Mouse (Mus musculus): Measurements from ENCODE around the gene Slc25a22. TPM values are rescaled to one million over a fixed set of nuclear protein-coding genes. Genes with fewer than 3 reads are reported as not detected.

Slc25a22 gene
- total RNA-seq, 2 experiments from 2014 or later, result 351 to 355 TPM

DNA sequence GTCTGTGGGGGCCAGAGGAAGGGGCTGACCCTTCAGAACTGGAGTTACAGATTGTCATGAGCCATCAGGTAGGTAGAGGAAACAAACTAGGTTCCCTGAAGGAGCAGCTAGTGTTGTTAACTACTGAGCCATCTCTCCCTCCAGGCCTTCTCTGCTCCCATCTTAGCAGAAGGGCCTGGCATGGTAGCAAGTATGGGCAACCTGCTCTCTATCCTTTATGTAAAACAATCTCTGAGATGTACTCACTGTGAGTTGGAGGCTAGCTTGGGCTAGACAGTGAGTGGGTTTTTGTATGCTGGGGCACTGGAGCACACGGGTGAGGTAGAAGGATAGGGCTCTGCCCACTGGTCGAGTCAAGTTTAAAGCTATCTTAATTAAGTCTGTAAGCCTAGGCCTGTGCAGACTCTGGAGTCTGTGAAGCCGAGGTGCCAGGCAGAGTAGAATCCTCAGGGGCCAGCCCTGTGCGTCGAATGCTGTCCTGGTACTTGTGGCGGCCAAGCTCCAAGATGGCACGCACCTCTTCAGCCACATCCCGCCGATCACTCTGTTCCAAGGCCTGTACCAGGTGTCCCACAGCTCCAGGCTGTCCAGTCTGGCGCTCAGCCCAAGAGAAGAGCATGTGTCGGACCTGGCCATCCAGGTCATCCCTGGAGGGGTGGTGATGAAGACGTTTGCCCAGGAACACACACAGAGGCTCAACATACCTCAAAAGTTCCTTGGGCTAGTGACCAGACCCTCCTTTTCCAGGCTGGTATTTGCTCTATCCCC is 693 bp upstream of the Slc25a22 start:
- DNase-seq (ENCODE audit: extremely low spot score in 1 of 2, low spot score in 1 of 2), result peak in 1 of 2 experiments; percentile 2

DNA sequence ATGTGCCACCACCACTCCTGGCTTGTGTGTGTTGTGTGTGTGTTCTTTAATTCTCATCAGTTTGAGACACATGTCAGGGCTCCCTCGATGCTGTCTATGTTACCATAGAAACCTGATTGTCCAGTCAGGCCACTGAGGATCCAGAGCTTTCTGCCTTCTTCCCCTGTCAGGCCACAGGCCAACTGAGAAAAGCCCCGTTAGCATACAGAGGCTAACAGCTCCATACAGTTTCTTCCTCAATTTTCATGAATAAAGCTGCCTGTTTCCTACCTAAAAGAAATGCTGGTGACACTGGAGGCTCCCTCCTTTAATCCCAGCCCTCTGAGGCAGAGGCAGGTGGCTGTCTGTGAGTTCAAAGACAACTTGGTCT is 1.2 kb downstream of the Slc25a22 start:
- no peak for DNase-seq (ENCODE audit: extremely low spot score in 1 of 2, low spot score in 1 of 2)

- peak in 1 of 2 experiments; percentile 2 for DNase-seq (ENCODE audit: extremely low spot score in 1 of 2, low spot score in 1 of 2)
Observed at GRCm38 (mm10) chr7:141435856-141436522, 1.7 kb downstream of the Slc25a22 start.

DNA sequence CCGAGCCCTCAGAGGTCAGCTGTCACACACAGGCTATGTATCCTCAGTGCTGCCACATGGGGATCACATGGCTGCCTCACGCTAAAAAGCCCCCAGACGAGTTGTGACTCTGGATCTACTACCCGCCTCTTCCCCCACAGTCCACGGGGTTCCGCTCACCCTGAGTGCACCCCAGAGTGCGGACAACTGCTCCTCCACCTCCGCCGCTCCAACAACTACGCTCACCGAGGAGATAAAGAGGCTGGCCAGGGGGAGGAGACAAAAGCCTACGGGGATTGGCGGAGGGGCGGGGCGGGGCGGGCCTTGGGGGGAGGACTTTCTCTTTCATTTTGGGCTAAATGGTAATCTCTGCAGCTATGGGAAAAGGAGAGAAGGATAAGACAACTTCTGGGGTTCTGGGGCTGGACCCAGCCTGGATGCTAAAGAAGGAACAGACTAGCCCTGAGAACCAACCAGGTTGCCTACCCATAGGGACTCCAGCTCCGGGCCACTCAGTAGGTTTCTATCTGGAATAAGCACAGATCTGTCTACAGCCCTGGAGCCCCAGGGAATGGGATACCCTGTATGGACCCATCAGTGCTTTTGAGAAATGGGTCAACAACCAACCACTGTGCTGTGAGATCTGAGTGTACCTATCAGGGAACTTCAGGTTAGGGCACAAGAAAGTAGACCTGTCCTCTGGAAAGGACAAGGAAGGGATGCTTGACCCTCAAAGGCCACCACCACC is 2.4 kb downstream of the Slc25a22 start:
- peak in 1 of 2 experiments; percentile 56 for DNase-seq (ENCODE audit: extremely low spot score in 1 of 2, low spot score in 1 of 2)

DNA sequence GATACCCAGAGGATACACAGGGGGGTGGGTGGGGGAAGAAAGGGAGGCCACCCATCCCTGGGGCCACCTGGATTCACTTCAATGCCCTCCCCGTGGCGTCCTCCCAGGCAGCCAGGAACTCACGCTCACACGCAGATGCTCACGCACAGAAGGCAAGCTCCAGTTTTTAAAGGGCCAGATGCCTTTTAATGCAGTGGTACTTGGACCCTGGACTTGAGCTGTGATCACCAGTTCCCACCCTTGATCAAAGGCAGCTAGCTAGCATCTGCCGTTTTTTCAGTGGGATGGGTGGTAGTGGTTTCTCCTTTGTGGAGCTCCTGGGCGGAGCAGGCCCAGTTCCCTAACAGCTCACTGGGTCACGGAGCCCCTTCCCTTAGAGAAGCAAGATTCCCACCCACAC is 3.2 kb downstream of the Slc25a22 start:
- peak in 1 of 2 experiments; percentile 44 for DNase-seq (ENCODE audit: extremely low spot score in 1 of 2, low spot score in 1 of 2)

DNA sequence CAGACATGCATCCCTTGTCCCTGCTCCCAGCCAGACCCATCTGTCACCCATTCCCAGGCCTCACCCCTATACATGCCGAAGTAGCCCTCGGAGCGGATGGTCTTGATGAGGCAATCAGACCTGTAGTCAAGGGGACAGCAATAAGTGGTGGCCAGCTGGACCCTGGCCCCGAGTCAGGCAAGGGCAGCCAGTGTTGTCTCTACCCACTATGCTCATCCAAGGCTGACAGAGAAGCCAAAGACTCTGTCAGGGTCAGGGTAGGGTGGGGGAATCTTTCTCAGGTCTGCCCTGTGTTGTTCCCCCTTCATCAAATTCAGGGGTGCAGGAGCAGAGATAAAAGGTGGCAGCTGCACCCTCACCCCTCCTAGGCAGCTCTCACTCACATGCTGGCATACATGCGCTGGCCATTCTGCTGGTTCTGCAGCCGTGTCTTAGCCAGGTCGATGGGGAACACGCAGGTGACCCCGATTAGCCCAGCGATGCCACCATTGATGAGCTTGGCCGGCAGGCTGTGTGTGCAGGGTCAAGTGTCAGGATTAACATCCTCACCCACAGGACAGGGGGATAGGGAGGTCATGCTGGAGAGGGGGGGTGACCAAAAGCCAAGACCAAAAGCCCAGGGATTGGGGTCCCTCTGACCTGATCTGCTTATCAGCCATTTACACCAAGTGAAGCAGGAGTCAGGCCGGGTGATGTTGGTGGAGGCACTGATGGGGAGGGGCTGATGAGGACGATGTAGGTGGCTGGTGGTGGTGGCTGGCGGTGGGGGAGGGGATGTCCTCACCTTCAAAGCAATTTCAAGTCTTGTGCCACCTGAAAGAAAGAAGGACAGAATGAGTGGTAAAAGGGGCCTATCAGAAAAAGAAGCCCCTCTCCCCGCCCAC is 3.9 kb downstream of the Slc25a22 start:
- peak in 1 of 2 experiments; percentile 20 for DNase-seq (ENCODE audit: extremely low spot score in 1 of 2, low spot score in 1 of 2)

DNA sequence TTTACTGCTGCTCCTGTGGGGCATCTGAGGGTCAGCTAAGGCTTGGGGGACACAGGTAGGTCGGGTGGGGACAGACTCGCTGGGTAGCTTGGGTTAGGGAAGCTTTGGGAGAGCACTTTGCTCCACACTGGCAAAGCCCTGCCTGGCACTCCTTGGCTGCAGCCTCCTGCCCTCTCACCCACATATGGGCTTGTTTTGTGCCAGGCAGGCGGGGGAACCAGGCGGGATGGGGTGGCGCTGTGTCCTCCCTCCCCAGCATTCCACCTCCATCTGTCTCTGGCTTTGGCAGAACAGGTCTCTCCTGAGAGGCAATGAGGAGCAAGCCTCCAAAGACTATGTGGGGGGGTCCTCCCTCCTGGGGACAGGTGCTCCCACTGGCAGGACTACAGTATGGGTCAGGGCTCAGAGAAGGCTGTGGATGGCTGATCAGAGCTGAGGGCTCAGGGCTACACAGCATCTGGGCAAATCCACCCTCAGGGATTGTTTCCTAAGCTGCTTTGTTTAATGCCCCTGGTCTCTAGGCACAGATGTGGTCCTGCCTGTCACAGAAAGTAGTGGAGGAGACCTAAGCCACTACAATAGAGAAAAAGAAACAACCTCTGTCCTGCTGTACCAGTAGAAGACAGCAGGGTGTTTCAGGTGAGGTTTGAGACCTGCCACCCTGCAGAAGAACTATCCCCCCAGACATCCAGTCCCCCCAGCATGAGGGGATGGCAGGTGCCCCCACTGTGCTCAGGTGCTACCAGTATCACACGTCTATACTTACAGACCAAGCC is 4.8 kb downstream of the Slc25a22 start:
- DNase-seq (ENCODE audit: extremely low spot score in 1 of 2, low spot score in 1 of 2), result peak in 1 of 2 experiments; percentile 20

DNA sequence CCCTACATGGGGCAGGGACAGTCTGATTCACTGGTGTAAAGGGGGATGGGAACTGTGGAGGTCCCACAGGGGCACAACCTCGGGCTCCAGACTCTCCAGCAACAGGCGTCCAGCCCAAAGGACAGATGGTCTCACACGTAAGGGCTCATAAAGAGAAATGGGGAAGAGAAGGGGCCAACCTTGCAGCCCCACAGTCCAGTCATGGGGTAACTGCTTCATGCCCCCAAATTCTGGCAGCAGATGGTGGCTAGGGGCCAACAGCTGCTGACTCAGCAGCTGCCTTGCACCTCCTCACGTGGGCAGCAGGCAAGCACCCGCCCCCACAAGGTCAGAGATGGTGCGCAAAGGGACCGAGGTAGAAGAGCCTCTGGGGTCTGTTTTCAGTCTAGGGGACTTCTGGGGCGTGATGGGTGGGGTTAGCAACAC is 5.5 kb downstream of the Slc25a22 start:
- DNase-seq (ENCODE audit: extremely low spot score in 1 of 2, low spot score in 1 of 2), result peak in 1 of 2 experiments; percentile 4

DNA sequence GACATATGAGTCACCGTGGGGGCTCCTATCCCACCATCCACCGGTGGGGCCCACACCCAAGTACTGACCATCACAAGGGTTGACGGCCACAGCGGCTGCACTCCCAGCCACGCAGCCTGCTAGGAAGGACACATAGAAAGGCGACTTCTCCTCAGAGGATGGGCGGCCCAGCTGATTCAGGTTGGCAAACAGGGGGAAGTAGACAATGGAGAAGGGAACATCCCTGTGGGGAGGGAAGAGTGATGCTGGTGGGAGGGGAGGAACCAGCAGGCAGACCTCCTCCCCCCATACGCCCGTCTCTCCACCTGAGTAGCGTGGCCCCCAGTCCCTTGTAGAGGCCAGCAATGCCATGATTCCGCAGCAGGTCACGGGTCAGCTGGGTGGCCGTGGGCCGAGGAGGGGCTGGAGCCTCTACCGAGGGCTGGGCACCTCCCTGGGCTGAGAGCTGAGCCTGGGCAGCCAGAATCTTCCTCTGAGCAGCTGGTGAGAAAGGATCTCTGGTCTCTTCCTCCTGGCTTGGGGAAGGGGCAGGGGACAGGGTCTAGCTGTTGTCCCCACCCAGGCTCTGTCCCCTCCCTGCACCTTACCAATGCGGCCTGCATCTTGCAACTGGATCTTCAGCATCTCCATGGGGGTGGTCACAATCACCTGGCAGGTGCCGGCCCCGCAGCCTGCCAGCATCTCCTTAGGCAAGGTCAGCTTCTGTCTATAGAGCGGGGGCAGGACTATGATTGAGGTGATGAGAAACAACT is 6.1 kb downstream of the Slc25a22 start:
- peak in 1 of 2 experiments; percentile 2 for DNase-seq (ENCODE audit: extremely low spot score in 1 of 2, low spot score in 1 of 2)

DNA sequence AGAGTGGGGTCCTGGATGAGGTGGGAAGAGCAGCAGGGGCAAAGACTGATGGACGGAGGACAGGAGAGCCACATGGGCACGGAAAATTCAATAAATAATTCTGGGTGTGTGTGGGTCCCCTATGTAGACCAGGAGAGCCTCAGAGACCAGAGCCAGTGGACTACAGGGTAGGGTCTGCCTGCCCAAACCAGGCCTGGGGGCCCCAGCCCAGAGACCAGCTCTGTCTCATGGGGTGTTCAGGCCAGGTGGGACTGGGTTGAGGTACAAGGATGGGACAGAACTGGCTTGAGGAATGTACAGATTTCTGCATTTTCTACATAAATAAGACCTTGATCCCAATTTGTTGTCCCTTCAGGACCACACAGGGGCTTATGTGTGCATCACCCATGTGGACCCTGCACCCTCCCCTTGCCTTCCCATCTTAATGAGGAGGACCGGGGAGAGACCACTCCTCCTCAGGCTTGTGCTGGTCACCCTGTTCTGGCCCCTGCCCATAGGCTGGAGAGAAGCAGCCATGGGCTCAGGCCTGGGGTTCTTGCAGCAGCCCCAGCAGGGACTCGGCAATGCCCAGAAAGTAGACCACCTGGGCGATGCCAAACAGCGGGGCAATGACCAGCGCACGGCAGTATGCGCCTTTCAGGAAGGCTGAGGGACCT is 7.0 kb downstream of the Slc25a22 start:
- DNase-seq (ENCODE audit: extremely low spot score in 1 of 2, low spot score in 1 of 2), result no peak

- DNase-seq (ENCODE audit: extremely low spot score in 1 of 2, low spot score in 1 of 2), result peak in 1 of 2 experiments; percentile 5
Observed at GRCm38 (mm10) chr7:141429840-141430584, 7.7 kb downstream of the Slc25a22 start.

- peak; percentile 73 to 80 for DNase-seq (ENCODE audit: extremely low spot score in 1 of 2, low spot score in 1 of 2)
Observed at GRCm38 (mm10) chr7:141429310-141429709, 8.4 kb downstream of the Slc25a22 start, which contains the start of gene Cend1. Gene Cend1, minus strand, starts transcription at chr7:141429491.

- peak in 1 of 2 experiments; percentile 4 for DNase-seq (ENCODE audit: extremely low spot score in 1 of 2, low spot score in 1 of 2)
Observed at GRCm38 (mm10) chr7:141428701-141429100, 9.0 kb downstream of the Slc25a22 start.

GRCm38 (mm10) chr7:141426948-141427730 is 10.6 kb downstream of the Slc25a22 start:
- DNase-seq (ENCODE audit: extremely low spot score in 1 of 2, low spot score in 1 of 2), result no peak

DNA sequence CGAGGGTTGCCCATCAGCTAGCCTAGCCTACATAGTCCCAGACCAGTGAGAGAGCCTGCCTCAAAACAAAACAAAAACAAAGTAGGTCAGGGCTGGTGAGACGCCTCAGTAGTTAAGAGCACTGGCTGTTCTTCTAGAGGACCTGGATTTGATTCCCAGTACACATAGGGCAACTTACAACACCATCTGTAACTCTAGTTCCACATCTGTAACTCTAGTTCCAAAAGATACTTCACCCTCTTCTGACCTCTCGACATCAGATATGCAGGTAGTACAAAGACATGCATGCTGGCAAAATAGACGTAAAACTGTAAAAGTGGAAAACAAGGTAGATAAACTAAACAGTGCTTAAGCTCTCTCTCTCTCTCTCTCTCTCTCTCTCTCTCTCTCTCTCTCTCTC is 13.9 kb downstream of the Slc25a22 start:
- no peak for DNase-seq (ENCODE audit: extremely low spot score in 1 of 2, low spot score in 1 of 2)

DNA sequence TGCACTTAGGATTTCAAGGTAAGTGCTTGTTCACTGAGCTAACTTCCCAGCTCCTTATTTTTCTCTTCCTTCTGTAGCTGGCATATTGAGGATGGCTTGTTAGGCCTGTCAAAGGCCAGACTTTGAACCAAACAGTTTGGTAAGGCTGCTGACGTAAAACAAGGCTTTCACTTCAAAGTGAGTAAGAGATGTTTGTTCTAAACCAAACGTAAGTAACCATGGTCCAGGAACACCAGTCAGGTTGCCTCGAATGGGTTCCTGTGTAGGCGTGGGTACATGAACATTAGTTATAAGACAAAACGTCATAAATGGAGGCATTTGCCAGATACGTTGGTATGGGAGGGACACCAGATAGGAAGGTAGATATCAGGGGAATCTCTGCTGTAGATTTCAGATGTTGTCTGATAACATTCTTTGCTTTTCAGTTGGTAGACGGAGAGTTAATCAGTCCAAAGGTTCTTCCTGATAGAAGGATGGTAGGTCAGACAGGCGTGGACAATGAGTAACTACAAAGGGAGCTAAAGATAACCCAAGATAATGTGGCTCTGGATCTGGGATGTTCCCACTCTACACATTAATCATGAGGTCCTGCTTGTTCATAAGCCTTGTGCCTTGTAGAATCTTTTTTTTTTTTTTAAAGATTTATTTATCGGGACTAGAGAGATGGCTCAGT is 17.5 kb downstream of the Slc25a22 start:
- DNase-seq (ENCODE audit: extremely low spot score in 1 of 2, low spot score in 1 of 2), result no peak
